Mouse (Mus musculus): ENCODE results near the gene Klhl29. TPM values are rescaled to one million over a fixed set of nuclear protein-coding genes. Genes with fewer than 3 reads are reported as not detected.

The Klhl29 gene
- total and polyA plus RNA-seq, 3 experiments = not detected

- Histone ChIP-seq H3K27me3 (ENCODE audit: control insufficient read depth in 1 of 2, insufficient read depth in 2 of 2, low read length in 2 of 2) (no peaks in the 10 kb centered on the region), H3K27ac (ENCODE audit: control insufficient read depth, low read depth, low read length) (no peak overlapping the region), H3K9me3 (replicated peaks; ENCODE audit: insufficient read depth, low read length) (no peaks in the 10 kb centered on the region), H3K9ac (ENCODE audit: control insufficient read depth, low read depth, low read length, poor library complexity, severe bottlenecking) (no peak overlapping the region), H3K4me1 (ENCODE audit: control insufficient read depth in 1 of 2, insufficient read depth in 2 of 2, low read length in 2 of 2) (no peaks in the 10 kb centered on the region), H3K36me3 (ENCODE audit: control insufficient read depth in 1 of 2, insufficient read depth in 2 of 2, low read length in 2 of 2) (no peaks in the 10 kb centered on the region), H3K79me2 (ENCODE audit: control insufficient read depth, insufficient read depth, low read length, poor library complexity) (no peaks in the 10 kb centered on the region), H3K4me3 (ENCODE audit: control insufficient read depth in 1 of 2, insufficient read depth in 1 of 2, low read depth in 2 of 2, low read length in 2 of 2) (no peak overlapping the region)
- TF ChIP-seq POLR2AphosphoS5 (IDR thresholded peaks at IDR 0.05; ENCODE audit: borderline replicate concordance, low read depth, low read length) (no peak), TAL1 (IDR thresholded peaks at IDR 0.05; ENCODE audit: low read length) (no peak), BHLHE40 (IDR thresholded peaks at IDR 0.05; ENCODE audit: borderline replicate concordance, low read depth, low read length) (no peak), GATA1 (IDR thresholded peaks at IDR 0.05; ENCODE audit: low read depth, low read length) (no peak), MAZ (IDR thresholded peaks at IDR 0.05; ENCODE audit: low read depth, low read length) (no peak), GABPA (IDR thresholded peaks at IDR 0.05; ENCODE audit: low read depth, low read length) (no peak)
- DNase-seq (ENCODE audit: low read depth, low spot score) = no peak
These were observed 125.4 kb downstream of the Klhl29 start for GRCm38 (mm10) chr12:5250042-5250441.

- no peaks in the 10 kb centered on the region for H3K4me1 ChIP-seq (ENCODE audit: control insufficient read depth in 1 of 2, insufficient read depth in 2 of 2, low read length in 2 of 2)
- H3K36me3 ChIP-seq (ENCODE audit: control insufficient read depth in 1 of 2, insufficient read depth in 2 of 2, low read length in 2 of 2) = no peaks in the 10 kb centered on the region
- no peak overlapping the region for H3K27ac ChIP-seq (ENCODE audit: control insufficient read depth, low read depth, low read length)
- no peak overlapping the region for H3K4me3 ChIP-seq (ENCODE audit: control insufficient read depth in 1 of 2, insufficient read depth in 1 of 2, low read depth in 2 of 2, low read length in 2 of 2)
- TF ChIP-seq ETS1 (IDR thresholded peaks at IDR 0.05; ENCODE audit: low read depth, low read length) = no peak
- TF ChIP-seq BHLHE40 (IDR thresholded peaks at IDR 0.05; ENCODE audit: borderline replicate concordance, low read depth, low read length) = no peak
- TF ChIP-seq POLR2AphosphoS5 (IDR thresholded peaks at IDR 0.05; ENCODE audit: borderline replicate concordance, low read depth, low read length) = no peak
- TF ChIP-seq TCF12 (IDR thresholded peaks at IDR 0.05; ENCODE audit: low read depth, low read length) = no peak
- no peak for TF ChIP-seq CHD2 (IDR thresholded peaks at IDR 0.05; ENCODE audit: low read length)
- no peak for TF ChIP-seq EP300 (IDR thresholded peaks at IDR 0.05; ENCODE audit: low read depth in 1 of 2, low read length in 2 of 2)
- no peak for TF ChIP-seq CTCF (IDR thresholded peaks at IDR 0.05 in 2 of 3, conservative IDR thresholded peaks at IDR 0.05 in 1 of 3; ENCODE audit: control insufficient read depth in 1 of 3, insufficient read depth in 1 of 3, low read depth in 2 of 3, low read length in 3 of 3, poor library complexity in 1 of 3, severe bottlenecking in 1 of 3)
- no peak for TF ChIP-seq RAD21 (IDR thresholded peaks at IDR 0.05; ENCODE audit: low read depth, low read length)
- no peak for TF ChIP-seq SIN3A (IDR thresholded peaks at IDR 0.05; ENCODE audit: low read length)
- no peaks in the 10 kb centered on the region for H3K27me3 ChIP-seq (ENCODE audit: control insufficient read depth in 1 of 2, insufficient read depth in 2 of 2, low read length in 2 of 2)
- no peaks in the 10 kb centered on the region for H3K9me3 ChIP-seq (replicated peaks; ENCODE audit: insufficient read depth, low read length)
- no peaks in the 10 kb centered on the region for H3K79me2 ChIP-seq (ENCODE audit: control insufficient read depth, insufficient read depth, low read length, poor library complexity)
- DNase-seq (ENCODE audit: low read depth, low spot score) = no peak
- H3K9ac ChIP-seq (ENCODE audit: control insufficient read depth, low read depth, low read length, poor library complexity, severe bottlenecking) = no peak overlapping the region
These were observed 126.4 kb downstream of the Klhl29 start for GRCm38 (mm10) chr12:5249068-5249467.

DNA sequence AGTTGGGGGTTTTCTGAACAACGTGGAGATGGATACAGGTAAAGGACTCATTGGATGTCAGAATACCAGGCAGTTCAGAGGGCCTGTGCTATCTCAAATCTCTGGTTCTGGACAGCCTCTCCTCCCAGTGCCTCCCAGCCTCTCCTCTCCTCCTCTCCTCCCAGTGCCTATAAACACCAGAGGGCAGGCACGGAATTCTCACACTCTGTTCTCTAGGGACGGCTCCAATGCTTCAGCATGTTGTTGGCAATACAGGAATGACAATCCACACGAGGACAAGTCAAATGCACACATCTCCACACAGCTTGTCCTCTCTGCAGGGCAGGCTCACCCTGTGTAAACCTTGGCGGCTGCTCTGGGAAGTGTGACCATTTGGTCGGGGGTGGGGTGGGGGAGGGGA lies 128.0 kb downstream of the Klhl29 start:
- TF ChIP-seq MYC (IDR thresholded peaks at IDR 0.05; ENCODE audit: low read depth, low read length) (no peak), MAZ (IDR thresholded peaks at IDR 0.05; ENCODE audit: low read depth, low read length) (no peak), TBP (IDR thresholded peaks at IDR 0.05; ENCODE audit: low read depth, low read length) (no peak), KAT2A (conservative IDR thresholded peaks at IDR 0.05; ENCODE audit: low read depth, low read length) (no peak), ZC3H11A (IDR thresholded peaks at IDR 0.05; ENCODE audit: low read depth, low read length) (no peak), CHD2 (IDR thresholded peaks at IDR 0.05; ENCODE audit: low read length) (no peak), MEF2A (IDR thresholded peaks at IDR 0.05; ENCODE audit: extremely low read depth, insufficient replicate concordance, low read depth, low read length, poor library complexity, severe bottlenecking) (no peak)
- H3K36me3 ChIP-seq (ENCODE audit: control insufficient read depth in 1 of 2, insufficient read depth in 2 of 2, low read length in 2 of 2) = no peaks in the 10 kb centered on the region
- DNase-seq (ENCODE audit: low read depth, low spot score) = no peak
- H3K9ac ChIP-seq (ENCODE audit: control insufficient read depth, low read depth, low read length, poor library complexity, severe bottlenecking) = no peak overlapping the region
- no peaks in the 10 kb centered on the region for H3K9me3 ChIP-seq (replicated peaks; ENCODE audit: insufficient read depth, low read length)
- H3K4me1 ChIP-seq (ENCODE audit: control insufficient read depth in 1 of 2, insufficient read depth in 2 of 2, low read length in 2 of 2) = no peaks in the 10 kb centered on the region
- no peaks in the 10 kb centered on the region for H3K79me2 ChIP-seq (ENCODE audit: control insufficient read depth, insufficient read depth, low read length, poor library complexity)
- H3K27me3 ChIP-seq (ENCODE audit: control insufficient read depth in 1 of 2, insufficient read depth in 2 of 2, low read length in 2 of 2) = no peaks in the 10 kb centered on the region
- H3K27ac ChIP-seq (ENCODE audit: control insufficient read depth, low read depth, low read length) = no peak overlapping the region
- H3K4me3 ChIP-seq (ENCODE audit: control insufficient read depth in 1 of 2, insufficient read depth in 1 of 2, low read depth in 2 of 2, low read length in 2 of 2) = no peak overlapping the region
